Mouse (Mus musculus) bone marrow macrophage, adult 2 months (primary cell): ENCODE measurements around the gene Pbx4.

ENCODE experiments used
- CTCF ChIP-seq: IDR thresholded peaks from 2 replicates; pipeline ENCODE4 v1.5.1; 2012; ENCODE audit warnings: low read depth, mild to moderate bottlenecking, low read length, moderate library complexity
- POLR2A ChIP-seq: IDR thresholded peaks from 2 replicates; pipeline ENCODE4 v1.6.1; 2012; ENCODE audit warnings: mild to moderate bottlenecking, low read depth, low read length, borderline replicate concordance

DNA sequence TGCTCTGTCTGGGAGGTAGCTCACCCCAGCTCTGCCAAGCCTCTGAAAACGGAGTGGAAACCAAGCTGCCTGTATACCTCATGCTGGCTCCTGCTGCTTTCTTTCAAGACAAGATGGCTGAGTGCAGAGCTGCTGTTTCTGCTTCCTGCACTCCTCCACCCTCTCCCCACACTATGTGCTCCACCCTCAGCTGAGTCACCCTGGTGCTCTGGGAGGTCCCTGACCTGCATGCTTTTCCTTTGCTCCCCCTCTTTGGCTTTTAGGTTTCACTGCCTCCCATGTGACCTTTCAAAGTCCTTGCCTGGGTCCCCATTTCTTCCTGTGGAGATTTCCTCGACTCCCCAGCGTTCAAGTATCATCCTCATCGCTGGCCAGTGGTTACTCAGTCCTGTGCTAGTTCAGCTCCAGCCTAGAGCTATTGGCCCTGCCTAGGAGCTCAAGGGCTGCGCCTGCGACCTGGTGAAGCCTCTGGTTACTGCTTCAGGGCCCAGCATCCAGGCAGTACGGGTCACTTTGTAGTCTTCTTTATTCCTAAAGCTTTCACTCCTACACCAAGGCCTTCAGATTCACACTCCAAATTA, 18.7 kb downstream of the Pbx4 start:
- no peak for TF ChIP-seq CTCF
- TF ChIP-seq POLR2A = no peak
